Mouse (Mus musculus): ENCODE measurements at regions not wholly inside any gene's neighbourhood (a gene's known extent, or its start where the extent isn't known, plus 50 kb on each side); places are given as distances from the start of the nearest gene placed in this dataset.

GRCm38 (mm10) chr1:177367864-177368610 lies 74.1 kb upstream of the Zbtb18 start:
- TF ChIP-seq CTCF (conservative IDR thresholded peaks at IDR 0.05; ENCODE audit: insufficient read depth, insufficient read length, low read depth, low read length) (no peak), POLR2A (IDR thresholded peaks at IDR 0.05; ENCODE audit: low read depth, low read length) (no peak)

All from kidney, adult 2 months (tissue).